Mouse (Mus musculus) forebrain, embryonic 14.5 days (tissue): ENCODE data around the gene Gpc1. TPM values are rescaled to one million over a fixed set of nuclear protein-coding genes. Genes with fewer than 3 reads are reported as not detected.

Experiments used
- ATAC-seq: fragments of 200-750 bp; cut with Nextera tagmentation; 2 replicates; pipeline ENCODE4 v1.8.0; 2017; ENCODE audit warnings: mild to moderate bottlenecking, moderate library complexity
- DNase-seq: peaks from one replicate; pipeline ENCODE4 v3.0.0-alpha.2; 2015; ENCODE audit warnings: low spot score
- H3K27ac ChIP-seq: fragments of 300-500 bp; sonication (generic); 2 replicates; pipeline ENCODE4 v1.5.1; 2014; ENCODE audit warnings: low read depth, mild to moderate bottlenecking, control low read depth, low read length, moderate library complexity
- H3K27me3 ChIP-seq: fragments of 300-500 bp; sonication (generic); replicated peaks from 2 replicates; pipeline ENCODE4 v1.6.1; 2014; ENCODE audit warnings: low read length, control low read depth, mixed read lengths; ENCODE audit not compliant: control insufficient read depth, insufficient read depth
- H3K36me3 ChIP-seq: fragments of 300-500 bp; sonication (generic); 2 replicates; pipeline ENCODE4 v1.6.1; 2014; ENCODE audit warnings: low read length, control low read depth; ENCODE audit not compliant: control insufficient read depth, insufficient read depth
- H3K4me1 ChIP-seq: fragments of 300-500 bp; sonication (generic); 2 replicates; pipeline ENCODE4 v1.6.1; 2014; ENCODE audit warnings: antibody characterized with exemption, low read length, control low read depth; ENCODE audit not compliant: control insufficient read depth, insufficient read depth
- H3K4me2 ChIP-seq: fragments of 300-500 bp; sonication (generic); 2 replicates; pipeline ENCODE4 v1.6.1; 2014; ENCODE audit warnings: mild to moderate bottlenecking, control low read depth, low read length
- H3K4me3 ChIP-seq: fragments of 300-500 bp; sonication (generic); 2 replicates; pipeline ENCODE4 v1.5.1; 2014; ENCODE audit warnings: low read depth, low read length, control low read depth
- H3K9ac ChIP-seq: fragments of 300-500 bp; sonication (generic); 2 replicates; pipeline ENCODE4 v1.6.1; 2014; ENCODE audit warnings: mild to moderate bottlenecking, low read length, control low read depth, moderate library complexity
- H3K9me3 ChIP-seq: fragments of 300-500 bp; sonication (generic); replicated peaks from 2 replicates; pipeline ENCODE4 v1.6.1; 2016; ENCODE audit warnings: low read length, control low read depth, mixed read lengths; ENCODE audit not compliant: control insufficient read depth
- WGBS: fragments of 180-500 bp; shearing (Covaris S2); extraction: QIAGEN DNeasy Blood & Tissue Kit; methylation state at CpG from one replicate; pipeline ENCODE4 v1.1.7; 2014; 5-methylcytosine and 5-hydroxymethylcytosine counted together
- polyA plus RNA-seq: library from polyadenylated mRNA; unstranded; fragments of >200 nt; fragmentation: Nextera tagmentation; extraction: Ambion mirVana; gene quantifications from 2 replicates; pipeline ENCODE4 v1.2.1, GENCODE M21; 2014

The Gpc1 gene
- polyA plus RNA-seq, 1 experiment from 2014 or later = 58.4 TPM

DNA sequence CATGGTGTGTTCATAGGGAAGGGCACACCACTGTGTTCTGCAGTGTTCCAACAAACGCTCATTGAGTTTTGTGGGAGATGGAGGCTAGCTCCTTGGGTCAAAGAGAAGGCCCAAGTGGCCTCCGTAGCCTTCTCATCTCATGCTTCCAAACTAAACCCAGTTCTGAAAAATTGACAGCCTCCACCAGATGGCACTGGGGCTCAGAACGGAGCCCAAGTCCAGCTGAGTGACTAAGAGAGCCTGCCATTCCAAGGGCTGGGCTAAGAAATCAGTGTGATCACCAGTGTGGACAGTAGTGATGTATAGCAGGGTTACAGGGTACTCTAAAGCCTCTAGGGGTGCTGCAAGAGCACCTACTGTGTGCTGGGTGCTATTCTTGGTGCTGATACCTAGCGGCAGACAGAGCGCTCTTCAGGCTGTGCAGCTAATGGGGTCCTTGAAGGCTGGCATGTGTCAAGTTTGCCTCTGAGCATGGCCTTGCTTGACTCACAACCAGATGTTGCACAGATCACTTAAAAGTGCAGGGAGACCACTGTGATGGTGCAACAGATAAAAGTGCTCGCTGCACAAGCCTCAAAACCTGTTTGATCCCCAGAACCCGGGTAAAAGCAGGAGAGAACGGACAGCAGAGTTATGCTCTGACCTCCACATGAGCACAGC, 8.9 kb downstream of the Gpc1 start:
- 86% methylated on average over 8 of the region's 8 CpGs for WGBS
- Histone ChIP-seq H3K36me3 (peaks cover 38% of the 10 kb centered on the region), H3K4me2 (no peak overlapping the region), H3K9ac (no peak overlapping the region), H3K4me3 (no peak overlapping the region), H3K9me3 (no peaks in the 10 kb centered on the region), H3K4me1 (peaks cover 37% of the 10 kb centered on the region), H3K27ac (no peak overlapping the region), H3K27me3 (no peaks in the 10 kb centered on the region)
- DNase-seq = no peak
- ATAC-seq = no peak

DNA sequence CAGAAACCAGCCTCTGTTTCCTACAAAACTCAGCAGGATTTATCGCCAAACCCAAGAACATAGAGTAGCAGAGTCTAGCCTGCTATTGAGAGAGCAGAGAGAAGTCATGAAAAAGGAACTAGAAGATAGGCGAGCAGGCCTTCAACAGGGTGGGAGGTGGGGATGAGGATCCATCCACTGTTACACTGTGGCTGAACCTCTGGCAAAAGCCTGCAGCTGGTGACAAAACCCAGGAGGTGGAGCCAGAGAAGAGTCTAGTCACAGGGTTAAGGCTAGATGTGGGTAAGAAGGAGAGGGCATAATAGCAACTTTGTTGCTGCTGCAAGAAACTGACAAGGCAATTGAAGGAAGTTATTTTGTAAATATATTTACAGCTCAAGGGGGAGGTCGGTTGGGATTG, 10.0 kb downstream of the Gpc1 start:
- Histone ChIP-seq H3K27me3 (no peaks in the 10 kb centered on the region), H3K4me3 (no peak overlapping the region), H3K9ac (no peak overlapping the region), H3K4me2 (no peak overlapping the region), H3K27ac (no peak overlapping the region), H3K9me3 (no peaks in the 10 kb centered on the region), H3K36me3 (peaks cover 27% of the 10 kb centered on the region), H3K4me1 (peaks cover 34% of the 10 kb centered on the region)
- 79% methylated on average over 3 of the region's 3 CpGs for WGBS
- no peak for ATAC-seq
- DNase-seq = no peak

DNA sequence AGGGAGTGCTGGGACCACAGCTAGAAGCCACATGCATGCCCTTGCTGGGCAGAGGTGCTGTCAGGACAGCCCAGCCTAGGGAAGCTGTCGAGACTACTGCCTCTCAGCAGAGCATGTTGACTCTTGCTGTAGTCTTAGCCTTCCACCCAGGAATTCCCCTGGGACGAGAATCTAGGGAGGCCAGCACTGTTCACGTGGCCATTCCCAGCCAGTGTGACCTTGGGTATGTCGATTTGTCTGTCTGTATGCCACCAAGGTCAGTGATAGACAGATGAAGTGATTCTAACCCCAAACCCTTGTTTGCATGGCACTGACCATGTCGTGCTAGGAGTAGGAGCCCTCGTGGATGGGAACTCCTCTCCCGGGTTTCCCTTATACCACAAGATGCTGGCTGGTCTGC, 14.4 kb downstream of the Gpc1 start:
- Histone ChIP-seq H3K27me3 (no peaks in the 10 kb centered on the region), H3K27ac (no peak overlapping the region), H3K9ac (no peak overlapping the region; the same call in 1 of the 2 replicates), H3K36me3 (peaks cover 24% of the 10 kb centered on the region), H3K9me3 (no peaks in the 10 kb centered on the region), H3K4me2 (no peak overlapping the region), H3K4me1 (peaks cover 33% of the 10 kb centered on the region), H3K4me3 (no peak overlapping the region)
- DNase-seq (no peak), ATAC-seq (no peak)
- 84% methylated on average over 7 of the region's 7 CpGs for WGBS

DNA sequence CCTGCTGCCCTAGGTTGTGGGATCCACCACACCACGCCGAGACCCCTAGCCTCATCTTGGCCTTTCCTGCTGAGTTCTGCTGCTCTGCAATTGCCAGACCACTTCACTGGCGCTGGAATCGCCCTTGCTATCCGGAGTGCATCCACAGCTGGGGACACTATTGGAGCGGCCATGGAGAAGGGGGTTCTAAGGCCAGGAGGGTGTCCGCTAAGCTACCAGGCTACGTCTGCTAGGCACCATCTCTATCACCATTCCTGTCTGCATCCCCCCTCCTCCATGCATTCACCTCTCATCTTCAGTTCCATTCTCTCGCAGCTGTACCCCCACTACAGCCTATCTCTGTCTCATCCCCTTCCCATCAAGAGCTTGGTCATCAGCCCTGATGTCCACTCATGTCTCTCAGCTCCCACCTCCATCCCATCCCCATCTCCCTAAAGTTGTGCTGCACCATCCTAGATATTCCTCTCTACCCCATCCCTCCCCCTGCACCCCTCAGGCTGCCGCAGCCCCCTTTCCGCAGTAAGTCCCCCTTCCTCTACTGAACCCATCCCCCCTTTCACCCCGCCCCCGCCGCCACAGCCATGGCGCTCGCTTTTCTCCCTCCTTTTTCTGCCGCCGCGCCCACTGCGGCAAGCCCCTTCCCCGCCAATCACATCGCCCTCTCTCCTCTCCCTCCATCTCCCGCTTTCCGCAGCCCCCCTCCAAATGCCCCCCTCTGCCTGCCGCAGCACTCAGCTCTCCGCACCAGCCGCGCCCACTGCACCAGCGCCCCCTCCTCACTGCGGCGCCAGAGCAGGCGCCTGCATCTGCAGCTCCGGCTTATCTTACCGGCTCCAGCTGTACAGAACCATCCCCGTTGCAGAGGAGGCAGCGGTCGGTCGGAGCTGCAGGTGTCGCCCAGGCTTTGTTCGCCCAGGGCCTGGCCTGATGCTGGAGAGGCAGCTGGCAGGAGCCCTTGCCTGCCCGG, 16.7 kb downstream of the Gpc1 start:
- Histone ChIP-seq H3K4me3 (peak overlapping the region; percentile 40), H3K4me1 (peaks cover 33% of the 10 kb centered on the region), H3K36me3 (peaks cover 32% of the 10 kb centered on the region), H3K9ac (peak overlapping the region; percentile 58), H3K4me2 (peak overlapping the region; percentile 58), H3K9me3 (no peaks in the 10 kb centered on the region), H3K27me3 (no peaks in the 10 kb centered on the region), H3K27ac (peak overlapping the region; percentile 86)
- peak; percentile 88 for ATAC-seq
- peak; percentile 87 for DNase-seq
- 4% methylated on average over 41 of the region's 41 CpGs for WGBS

DNA sequence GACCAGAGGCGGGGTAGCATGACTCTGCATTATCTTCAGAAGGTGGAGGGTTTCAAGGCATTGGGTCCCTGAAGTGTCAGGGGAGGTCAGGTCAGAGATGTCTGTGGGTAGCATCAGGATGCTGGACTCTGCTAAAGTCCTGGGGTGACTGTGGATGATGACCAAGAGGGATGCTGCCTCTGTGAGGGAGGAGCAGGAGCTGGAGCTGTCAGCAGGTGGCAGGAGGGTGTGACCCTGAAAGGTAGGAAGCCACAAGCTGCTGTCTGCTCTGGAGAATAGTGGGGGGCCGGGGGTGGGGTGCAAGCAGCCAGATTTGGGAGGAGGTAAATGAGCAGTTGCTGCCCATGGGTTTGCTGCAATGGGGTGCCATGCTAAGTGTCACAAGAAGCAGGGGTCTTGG, 18.0 kb downstream of the Gpc1 start:
- Histone ChIP-seq H3K4me2 (peak overlapping the region; percentile 58), H3K4me3 (peak overlapping the region; percentile 40), H3K9me3 (no peaks in the 10 kb centered on the region), H3K27me3 (no peaks in the 10 kb centered on the region), H3K4me1 (peaks cover 28% of the 10 kb centered on the region), H3K36me3 (peaks cover 36% of the 10 kb centered on the region), H3K27ac (peak overlapping the region; percentile 86), H3K9ac (peak overlapping the region; percentile 58)
- WGBS = 74% methylated on average over 2 of the region's 2 CpGs
- ATAC-seq (no peak), DNase-seq (no peak)

DNA sequence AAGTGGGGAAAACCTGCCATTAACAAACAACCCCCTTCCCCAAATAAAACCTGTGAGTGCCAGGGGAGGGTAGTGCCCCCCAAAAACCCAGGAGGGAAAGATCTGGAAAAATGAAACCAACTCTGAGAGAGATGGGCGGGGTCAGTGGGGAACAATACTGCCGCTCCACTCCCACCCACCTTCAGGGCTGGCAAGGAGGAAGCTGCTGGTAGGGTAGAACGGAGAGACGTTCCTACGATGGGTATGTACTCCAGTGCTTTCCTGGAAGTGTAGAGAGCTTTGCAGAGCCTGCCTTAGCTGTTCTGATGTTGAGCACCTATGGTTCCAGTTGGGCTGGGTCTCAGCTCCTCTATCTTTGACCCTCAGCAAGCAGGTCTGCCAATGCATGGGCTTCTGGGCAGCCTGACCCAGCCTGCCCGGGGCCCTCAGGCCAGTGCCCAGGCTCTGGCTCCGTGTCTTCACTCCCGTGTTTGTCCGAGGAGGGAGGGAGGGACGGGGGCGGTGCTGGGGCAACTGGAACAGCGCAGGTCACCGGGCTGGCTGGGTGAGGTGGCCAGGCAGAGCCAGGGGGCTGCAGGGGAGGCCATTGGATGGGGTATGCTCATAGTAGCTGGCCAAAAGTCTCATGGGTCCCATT, 18.6 kb downstream of the Gpc1 start:
- ATAC-seq = no peak
- H3K4me1 ChIP-seq = peaks cover 23% of the 10 kb centered on the region
- WGBS = 48% methylated on average over 13 of the region's 13 CpGs

DNA sequence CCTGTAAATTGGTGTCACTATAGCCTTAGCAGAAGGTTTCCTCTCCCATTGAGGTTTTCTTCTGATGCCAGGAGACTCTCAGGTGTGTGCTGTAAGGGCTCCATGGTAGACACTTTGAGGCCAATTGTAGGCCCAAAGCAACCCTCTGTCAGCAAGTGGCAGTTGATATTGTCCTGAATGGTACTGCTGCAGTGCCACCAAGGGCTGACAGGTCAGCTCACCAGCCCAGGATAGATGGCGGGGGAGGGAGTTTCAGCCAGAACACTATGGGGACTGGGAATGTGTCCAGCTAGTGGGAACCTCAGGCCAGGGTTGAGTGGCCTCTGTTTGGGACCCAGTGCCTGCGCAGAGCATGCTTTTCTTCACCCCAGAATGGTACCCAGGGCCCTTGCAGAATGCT, 21.0 kb downstream of the Gpc1 start:
- H3K4me1 ChIP-seq = peaks cover 19% of the 10 kb centered on the region
- H3K27ac ChIP-seq = no peak overlapping the region
- DNase-seq (no peak), ATAC-seq (no peak)
- no peak overlapping the region for H3K9ac ChIP-seq
- H3K4me3 ChIP-seq = no peak overlapping the region
- peaks cover 63% of the 10 kb centered on the region for H3K36me3 ChIP-seq
- H3K9me3 ChIP-seq = no peaks in the 10 kb centered on the region
- no peak overlapping the region for H3K4me2 ChIP-seq
- H3K27me3 ChIP-seq = no peaks in the 10 kb centered on the region
- 92% methylated on average over 2 of the region's 2 CpGs for WGBS

More for the DNA sequence above, 18.6 kb downstream of the Gpc1 start:
- Histone ChIP-seq H3K4me2 (peak overlapping the region; percentile 58), H3K27ac (peak overlapping the region; percentile 86; the same call in 1 of the 2 replicates), H3K36me3 (peaks cover 39% of the 10 kb centered on the region), H3K27me3 (no peaks in the 10 kb centered on the region), H3K9ac (peak overlapping the region; percentile 58), H3K9me3 (no peaks in the 10 kb centered on the region), H3K4me3 (peak overlapping the region; percentile 40)
- DNase-seq = no peak

DNA sequence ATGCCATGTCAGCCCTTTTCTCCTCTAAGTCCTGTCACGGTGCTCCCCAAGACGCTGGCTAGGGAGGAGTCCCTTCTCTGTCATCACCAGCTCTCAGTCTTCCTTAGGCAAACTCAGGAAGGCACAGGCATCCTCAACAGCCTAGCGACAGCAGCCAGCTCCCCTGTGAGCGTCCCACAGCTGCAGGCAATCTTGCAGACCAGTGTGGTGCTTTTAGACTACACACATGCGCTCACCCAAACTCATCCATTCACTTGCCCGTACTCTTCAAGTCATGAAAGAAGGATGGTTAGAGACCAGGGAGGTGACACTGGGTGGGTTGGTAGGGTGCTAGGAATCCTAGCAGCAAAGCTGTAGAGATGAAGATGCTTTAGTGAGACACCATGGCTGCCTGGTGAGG, 30.1 kb downstream of the Gpc1 start:
- no peak for DNase-seq
- 0 out of 2 replicates have a peak, but pooled peaks have one; percentile 7 for ATAC-seq
- 71% methylated on average over 6 of the region's 6 CpGs for WGBS

More for the DNA sequence above, 30.1 kb downstream of the Gpc1 start:
- H3K4me2 ChIP-seq = no peak overlapping the region
- peaks cover 5% of the 10 kb centered on the region for H3K4me1 ChIP-seq
- no peak overlapping the region for H3K9ac ChIP-seq
- no peak overlapping the region for H3K27ac ChIP-seq
- no peaks in the 10 kb centered on the region for H3K9me3 ChIP-seq
- no peaks in the 10 kb centered on the region for H3K27me3 ChIP-seq
- no peak overlapping the region for H3K4me3 ChIP-seq
- peaks cover 46% of the 10 kb centered on the region for H3K36me3 ChIP-seq
